Mouse (Mus musculus) MEL (cell line): ENCODE measurements around the gene Myl4. TPM values are rescaled to one million over a fixed set of nuclear protein-coding genes. Genes with fewer than 3 reads are reported as not detected.

Source experiments
- DNase-seq: peaks from one replicate; pipeline ENCODE4 v3.0.0; 2011; ENCODE audit warnings: low read depth, low spot score
- H3K27ac ChIP-seq: 2 replicates; pipeline ENCODE4 v1.5.1; 2012; ENCODE audit warnings: low read depth, mild to moderate bottlenecking, control low read depth, low read length, moderate library complexity; ENCODE audit not compliant: control insufficient read depth
- H3K27me3 ChIP-seq, 2 experiments: fragments of 150-350 bp in 1 of 2; sonication (generic) in 1 of 2; 2 replicates each; pipeline ENCODE4 v1.6.1; 2012; ENCODE audit warnings: low read length in 2 of 2, mild to moderate bottlenecking in 2 of 2, improper control_type of control experiment in 1 of 2, moderate library complexity in 1 of 2; ENCODE audit not compliant: insufficient read depth in 2 of 2, control insufficient read depth in 1 of 2
- H3K36me3 ChIP-seq, 2 experiments: 2 replicates each; pipeline ENCODE4 v1.6.1; 2012 to 2014; ENCODE audit warnings: low read length in 2 of 2, improper control_type of control experiment in 1 of 2, inconsistent platforms in 1 of 2, mild to moderate bottlenecking in 1 of 2; ENCODE audit not compliant: insufficient read depth in 2 of 2, control insufficient read depth in 1 of 2
- H3K4me1 ChIP-seq, 2 experiments: fragments of 150-350 bp in 1 of 2; sonication (generic) in 1 of 2; 2 replicates each; pipeline ENCODE4 v1.6.1; 2012; ENCODE audit warnings: low read length in 2 of 2, improper control_type of control experiment in 1 of 2, mild to moderate bottlenecking in 1 of 2; ENCODE audit not compliant: insufficient read depth in 2 of 2, control insufficient read depth in 1 of 2
- H3K4me3 ChIP-seq, 2 experiments: fragments of 150-350 bp in 1 of 2; sonication (generic) in 1 of 2; 2 replicates each; pipeline ENCODE4 v1.5.1; 2012; ENCODE audit warnings: low read depth in 2 of 2, low read length in 2 of 2, mild to moderate bottlenecking in 2 of 2, moderate library complexity in 2 of 2, control low read depth in 1 of 2, improper control_type of control experiment in 1 of 2; ENCODE audit not compliant: control insufficient read depth in 1 of 2, insufficient read depth in 1 of 2
- H3K79me2 ChIP-seq: 2 replicates; pipeline ENCODE4 v1.6.1; 2012; ENCODE audit warnings: mild to moderate bottlenecking, low read length, moderate library complexity; ENCODE audit not compliant: control insufficient read depth, poor library complexity, insufficient read depth
- H3K9ac ChIP-seq: 2 replicates; pipeline ENCODE4 v1.6.1; 2012; ENCODE audit warnings: low read depth, mild to moderate bottlenecking, control low read depth, low read length, moderate library complexity; ENCODE audit not compliant: control insufficient read depth, poor library complexity, severe bottlenecking
- H3K9me3 ChIP-seq: fragments of 150-350 bp; sonication (generic); replicated peaks from 2 replicates; pipeline ENCODE4 v1.6.1; 2012; ENCODE audit warnings: mild to moderate bottlenecking, low read length, improper control_type of control experiment, moderate library complexity; ENCODE audit not compliant: insufficient read depth
- BHLHE40 ChIP-seq: IDR thresholded peaks from 2 replicates; pipeline ENCODE4 v1.6.1; 2012; ENCODE audit warnings: low read depth, mild to moderate bottlenecking, inconsistent platforms, low read length, improper control_type of control experiment, borderline replicate concordance
- CHD1 ChIP-seq: IDR thresholded peaks from 2 replicates; pipeline ENCODE4 v1.6.1; 2012; ENCODE audit warnings: low read depth, mild to moderate bottlenecking, inconsistent platforms, low read length, improper control_type of control experiment
- CHD2 ChIP-seq: IDR thresholded peaks from 2 replicates; pipeline ENCODE4 v1.6.1; 2011; ENCODE audit warnings: low read length, improper control_type of control experiment
- CTCF ChIP-seq, 3 experiments: IDR thresholded peaks in 2 of 3; conservative IDR thresholded peaks in 1 of 3; 2 replicates each; pipeline ENCODE4 v1.5.1; 2011 to 2012; ENCODE audit warnings: low read length in 3 of 3, low read depth in 2 of 3, mild to moderate bottlenecking in 2 of 3, improper control_type of control experiment in 1 of 3, inconsistent platforms in 1 of 3, mixed read lengths in 1 of 3, moderate library complexity in 1 of 3; ENCODE audit not compliant: control insufficient read depth in 1 of 3, insufficient read depth in 1 of 3, poor library complexity in 1 of 3, severe bottlenecking in 1 of 3
- ELF1 ChIP-seq: IDR thresholded peaks from 2 replicates; pipeline ENCODE4 v1.6.1; 2014; ENCODE audit warnings: low read depth, mild to moderate bottlenecking, inconsistent platforms, low read length, improper control_type of control experiment, moderate library complexity
- ETS1 ChIP-seq: IDR thresholded peaks from 2 replicates; pipeline ENCODE4 v1.6.1; 2012; ENCODE audit warnings: low read depth, mild to moderate bottlenecking, inconsistent platforms, low read length, improper control_type of control experiment, moderate library complexity
- GABPA ChIP-seq: IDR thresholded peaks from 2 replicates; pipeline ENCODE4 v1.6.1; 2012; ENCODE audit warnings: low read depth, mild to moderate bottlenecking, inconsistent platforms, low read length, improper control_type of control experiment, moderate library complexity
- GATA1 ChIP-seq: IDR thresholded peaks from 2 replicates; pipeline ENCODE4 v1.6.1; 2011; ENCODE audit warnings: low read depth, low read length, improper control_type of control experiment
- JUND ChIP-seq: IDR thresholded peaks from 2 replicates; pipeline ENCODE4 v1.6.1; 2011; ENCODE audit warnings: low read depth, mild to moderate bottlenecking, improper control_type of control experiment, low read length
- MAFK ChIP-seq: IDR thresholded peaks from 2 replicates; pipeline ENCODE4 v1.6.1; 2011; ENCODE audit warnings: low read depth, mild to moderate bottlenecking, low read length, improper control_type of control experiment, borderline replicate concordance
- MAX ChIP-seq: IDR thresholded peaks from 2 replicates; pipeline ENCODE4 v1.6.1; 2011; ENCODE audit warnings: low read length, improper control_type of control experiment
- MEF2A ChIP-seq: IDR thresholded peaks from 2 replicates; pipeline ENCODE4 v1.6.1; 2014; ENCODE audit warnings: low read depth, mild to moderate bottlenecking, inconsistent platforms, low read length, improper control_type of control experiment; ENCODE audit not compliant: poor library complexity, insufficient replicate concordance, severe bottlenecking; ENCODE audit errors: extremely low read depth
- MXI1 ChIP-seq: IDR thresholded peaks from 2 replicates; pipeline ENCODE4 v1.6.1; 2011; ENCODE audit warnings: mild to moderate bottlenecking, low read depth, low read length, improper control_type of control experiment
- MYC ChIP-seq: IDR thresholded peaks from 2 replicates; pipeline ENCODE4 v1.6.1; 2011; ENCODE audit warnings: low read depth, mild to moderate bottlenecking, low read length, improper control_type of control experiment, moderate library complexity
- NELFE ChIP-seq: IDR thresholded peaks from 2 replicates; pipeline ENCODE4 v1.6.1; 2011; ENCODE audit warnings: low read depth, low read length, improper control_type of control experiment
- NRF1 ChIP-seq: IDR thresholded peaks from 2 replicates; pipeline ENCODE4 v1.6.1; 2014; ENCODE audit warnings: low read depth, mild to moderate bottlenecking, inconsistent platforms, low read length, improper control_type of control experiment, moderate library complexity; ENCODE audit not compliant: poor library complexity, insufficient read depth, severe bottlenecking
- POLR2AphosphoS2 ChIP-seq: IDR thresholded peaks from 2 replicates; pipeline ENCODE4 v1.6.1; 2011; ENCODE audit warnings: low read length, improper control_type of control experiment
- POLR2AphosphoS5 ChIP-seq: IDR thresholded peaks from 2 replicates; pipeline ENCODE4 v1.6.1; 2012; ENCODE audit warnings: low read depth, borderline replicate concordance, mild to moderate bottlenecking, inconsistent platforms, low read length, moderate library complexity, mixed read lengths
- RCOR1 ChIP-seq: IDR thresholded peaks from 2 replicates; pipeline ENCODE4 v1.6.1; 2012; ENCODE audit warnings: low read depth, mild to moderate bottlenecking, inconsistent platforms, low read length, improper control_type of control experiment
- SMC3 ChIP-seq: IDR thresholded peaks from 2 replicates; pipeline ENCODE4 v1.6.1; 2011; ENCODE audit warnings: low read depth, low read length, improper control_type of control experiment
- TAL1 ChIP-seq: IDR thresholded peaks from 2 replicates; pipeline ENCODE4 v1.6.1; 2012; ENCODE audit warnings: mild to moderate bottlenecking, inconsistent platforms, low read length, moderate library complexity, mixed read lengths
- TBP ChIP-seq: IDR thresholded peaks from 2 replicates; pipeline ENCODE4 v1.8.0; 2011; ENCODE audit warnings: low read depth, low read length, improper control_type of control experiment
- TCF12 ChIP-seq: IDR thresholded peaks from 2 replicates; pipeline ENCODE4 v1.6.1; 2014; ENCODE audit warnings: low read depth, mild to moderate bottlenecking, inconsistent platforms, low read length, improper control_type of control experiment, moderate library complexity
- USF1 ChIP-seq: IDR thresholded peaks from 2 replicates; pipeline ENCODE4 v1.6.1; 2014; ENCODE audit warnings: low read depth, mild to moderate bottlenecking, inconsistent platforms, low read length, improper control_type of control experiment, moderate library complexity
- USF2 ChIP-seq, 2 experiments: IDR thresholded peaks; 2 replicates each; pipeline ENCODE4 v1.6.1; 2011 to 2012; ENCODE audit warnings: improper control_type of control experiment in 2 of 2, low read length in 2 of 2, borderline replicate concordance in 1 of 2, inconsistent platforms in 1 of 2, low read depth in 1 of 2, mild to moderate bottlenecking in 1 of 2; ENCODE audit not compliant: insufficient read depth in 1 of 2
- ZC3H11A ChIP-seq: IDR thresholded peaks from 2 replicates; pipeline ENCODE4 v1.6.1; 2012; ENCODE audit warnings: low read depth, mild to moderate bottlenecking, inconsistent platforms, low read length, improper control_type of control experiment
- ZMIZ1 ChIP-seq: IDR thresholded peaks from 2 replicates; pipeline ENCODE4 v1.6.1; 2012; ENCODE audit warnings: low read depth, mild to moderate bottlenecking, inconsistent platforms, low read length, improper control_type of control experiment, moderate library complexity
- ZNF384 ChIP-seq: IDR thresholded peaks from 2 replicates; pipeline ENCODE4 v1.6.1; 2012; ENCODE audit warnings: low read depth, mild to moderate bottlenecking, inconsistent platforms, low read length, improper control_type of control experiment
- polyA plus RNA-seq, 2 experiments: library from polyadenylated mRNA; stranded (reverse) in 1 of 2; unstranded in 1 of 2; fragments of >175 nt in 1 of 2; fragments of >200 nt in 1 of 2; gene quantifications; 2 replicates each; pipeline versions ENCODE4 v1.2.1 to v1.2.4; 2012; ENCODE audit warnings: low replicate concordance in 2 of 2, low read depth in 1 of 2; ENCODE audit not compliant: insufficient read length in 2 of 2, insufficient read depth in 1 of 2, missing spikeins in 1 of 2
- total RNA-seq: library from RNA; depleted of rRNA; stranded (reverse); fragments of 300-350 nt; gene quantifications from 2 replicates; pipeline ENCODE4 v1.2.3, GENCODE M21; 2012

The Myl4 gene
- total and polyA plus RNA-seq, 3 experiments, result 0.29 to 1.3 TPM; not detected in 1

DNA sequence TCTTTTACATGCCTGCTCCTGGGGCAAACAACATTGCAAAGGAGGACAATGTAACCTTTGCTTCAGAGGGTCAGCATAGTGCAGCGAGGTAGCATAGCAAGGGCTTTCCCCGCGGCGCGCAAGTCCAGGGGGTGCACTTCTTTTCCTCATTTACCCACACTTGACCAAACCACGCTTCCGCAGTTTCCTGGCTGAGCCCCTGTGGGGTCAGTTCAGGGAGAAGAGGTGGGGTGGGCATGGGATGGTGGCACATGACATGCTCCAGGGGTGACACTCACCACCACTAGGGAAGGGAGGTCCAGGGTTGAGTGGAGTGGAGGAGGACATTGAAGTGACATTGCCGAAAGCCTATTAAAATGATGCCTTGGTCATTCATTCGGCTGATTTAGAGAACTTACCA is 28.6 kb downstream of the Myl4 start:
- Histone ChIP-seq H3K27ac (no peak overlapping the region), H3K36me3 (no peaks in the 10 kb centered on the region), H3K27me3 (peaks cover 0 to 2% of the 10 kb centered on the region in 2 experiments; a peak in 1 of 4 replicates), H3K4me1 (no peaks in the 10 kb centered on the region), H3K9ac (no peak overlapping the region), H3K9me3 (no peaks in the 10 kb centered on the region), H3K4me3 (no peak overlapping the region), H3K79me2 (no peaks in the 10 kb centered on the region)
- no peak for TF ChIP-seq MXI1
- no peak for TF ChIP-seq CHD2
- no peak for TF ChIP-seq JUND
- TF ChIP-seq TCF12, result no peak
- TF ChIP-seq GATA1, result no peak
- TF ChIP-seq NELFE, result no peak
- TF ChIP-seq ETS1, result no peak
- TF ChIP-seq CHD1, result no peak
- TF ChIP-seq CTCF (IDR thresholded peaks at IDR 0.05 in 2 of 3, conservative IDR thresholded peaks at IDR 0.05 in 1 of 3; ENCODE audit: control insufficient read depth in 1 of 3, insufficient read depth in 1 of 3, low read depth in 2 of 3, low read length in 3 of 3, poor library complexity in 1 of 3, severe bottlenecking in 1 of 3), result no peak
- TF ChIP-seq TBP, result no peak
- no peak for TF ChIP-seq ZMIZ1
- no peak for TF ChIP-seq ZNF384
- TF ChIP-seq TAL1, result no peak
- no peak for TF ChIP-seq MAX
- no peak for TF ChIP-seq SMC3
- TF ChIP-seq BHLHE40, result no peak
- no peak for TF ChIP-seq USF1
- TF ChIP-seq NRF1, result no peak
- TF ChIP-seq GABPA, result no peak
- no peak for TF ChIP-seq MAFK
- DNase-seq, result no peak

DNA sequence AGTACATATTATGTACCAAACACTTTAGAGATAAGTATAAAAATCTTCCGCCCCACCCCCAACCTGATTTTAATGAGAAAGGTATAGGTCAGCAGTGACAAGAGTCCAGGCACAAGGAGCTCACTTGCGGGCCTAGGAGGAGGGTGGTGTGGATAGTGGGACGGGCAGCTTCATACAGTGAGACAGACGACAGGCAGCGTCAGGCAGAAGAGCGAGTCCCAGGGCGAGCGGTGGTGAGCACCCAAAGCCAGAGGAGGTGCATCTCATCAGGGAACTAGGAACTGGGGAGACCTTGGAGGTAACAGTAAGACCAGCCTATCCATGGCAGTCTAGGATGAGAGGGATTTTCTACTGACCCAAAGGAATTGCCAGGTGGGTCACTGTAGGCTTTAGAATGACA is 29.1 kb downstream of the Myl4 start:
- Histone ChIP-seq H3K4me1 (no peaks in the 10 kb centered on the region), H3K79me2 (no peaks in the 10 kb centered on the region), H3K27me3 (peaks cover 0 to 2% of the 10 kb centered on the region in 2 experiments; a peak in 1 of 4 replicates), H3K27ac (no peak overlapping the region), H3K36me3 (no peaks in the 10 kb centered on the region), H3K4me3 (no peak overlapping the region), H3K9ac (no peak overlapping the region), H3K9me3 (no peaks in the 10 kb centered on the region)
- DNase-seq, result no peak
- TF ChIP-seq ELF1 (no peak), USF2 (IDR thresholded peaks at IDR 0.05; ENCODE audit: borderline replicate concordance in 1 of 2, insufficient read depth in 1 of 2, low read depth in 1 of 2, low read length in 2 of 2) (no peak), MAX (no peak), POLR2AphosphoS5 (no peak), CTCF (IDR thresholded peaks at IDR 0.05 in 2 of 3, conservative IDR thresholded peaks at IDR 0.05 in 1 of 3; ENCODE audit: control insufficient read depth in 1 of 3, insufficient read depth in 1 of 3, low read depth in 2 of 3, low read length in 3 of 3, poor library complexity in 1 of 3, severe bottlenecking in 1 of 3) (no peak), GABPA (no peak), JUND (no peak), MAFK (no peak), MXI1 (no peak), NRF1 (no peak), ZC3H11A (no peak), USF1 (no peak), CHD2 (no peak), POLR2AphosphoS2 (no peak), RCOR1 (no peak), TAL1 (no peak), ETS1 (no peak), MYC (no peak), MEF2A (no peak), ZNF384 (no peak)
- TF ChIP-seq, all 39 proteins: peak for 0
